Mouse (Mus musculus): Measurements from ENCODE around the gene Kifap3.

DNA sequence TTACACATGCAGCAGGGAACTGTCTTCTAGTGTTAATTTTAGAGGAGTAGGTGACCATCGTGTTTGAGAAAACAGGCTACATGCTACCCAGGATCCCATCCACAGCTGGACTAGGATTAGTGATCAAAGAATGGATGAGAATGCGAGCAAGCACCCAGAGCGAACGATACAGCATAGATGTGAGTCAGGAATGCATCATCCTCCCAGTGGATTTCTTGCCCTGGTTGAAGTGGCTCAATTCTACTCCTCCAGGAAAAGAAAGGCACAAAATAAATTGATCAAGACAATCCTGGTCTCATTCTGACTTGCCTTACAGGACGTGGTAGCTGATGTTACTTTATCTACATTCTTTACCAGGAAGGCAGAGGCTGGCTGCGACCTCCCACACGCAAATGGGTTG lies 149.5 kb downstream of the Kifap3 start, which contains the start of gene Scyl3:
- TF ChIP-seq TCF12 (IDR thresholded peaks at IDR 0.05; ENCODE audit: insufficient read depth, poor library complexity, severe bottlenecking) (no peak), POLR2A (IDR thresholded peaks at IDR 0.05; ENCODE audit: insufficient read length, low read depth) (no peak), USF1 (IDR thresholded peaks at IDR 0.05; ENCODE audit: low read depth) (no peak), MYOD1 (IDR thresholded peaks at IDR 0.05; ENCODE audit: control insufficient read depth in 1 of 3, insufficient read length in 2 of 3, low read depth in 2 of 3) (no peak), MYOG (IDR thresholded peaks at IDR 0.05; ENCODE audit: control insufficient read depth in 1 of 3, insufficient read depth in 1 of 3, insufficient read length in 2 of 3, low read depth in 2 of 3) (no peak), CEBPB (IDR thresholded peaks at IDR 0.05; ENCODE audit: insufficient read depth, poor library complexity, severe bottlenecking) (no peak), POLR2AphosphoS2 (IDR thresholded peaks at IDR 0.05; ENCODE audit: insufficient read length, low read depth) (no peak), MAX (IDR thresholded peaks at IDR 0.05; ENCODE audit: low read depth) (no peak)

Data from myocyte (in vitro differentiated cells).